Mouse (Mus musculus): ENCODE results near the gene Slc25a51. TPM values are rescaled to one million over a fixed set of nuclear protein-coding genes. Genes with fewer than 3 reads are reported as not detected.

Slc25a51 gene
- total and polyA plus RNA-seq, 3 experiments = 197 to 434 (median 298) TPM

GRCm38 (mm10) chr4:45423406-45423805 is 14.8 kb upstream of the Slc25a51 start:
- DNase-seq = no peak

GRCm38 (mm10) chr4:45422640-45423039 is 14.1 kb upstream of the Slc25a51 start:
- no peak for DNase-seq

GRCm38 (mm10) chr4:45421519-45422260 is 13.1 kb upstream of the Slc25a51 start:
- DNase-seq = no peak

- no peak for DNase-seq
These were observed 12.2 kb upstream of the Slc25a51 start for GRCm38 (mm10) chr4:45420733-45421132.

GRCm38 (mm10) chr4:45419051-45419450 is 10.5 kb upstream of the Slc25a51 start:
- DNase-seq = no peak

GRCm38 (mm10) chr4:45418229-45418950 is 9.8 kb upstream of the Slc25a51 start:
- peak; percentile 60 for DNase-seq

GRCm38 (mm10) chr4:45416314-45416713 is 7.7 kb upstream of the Slc25a51 start:
- no peak for DNase-seq

GRCm38 (mm10) chr4:45413674-45414338 is 5.2 kb upstream of the Slc25a51 start:
- peak; percentile 54 for DNase-seq

GRCm38 (mm10) chr4:45412433-45413192 is 4.0 kb upstream of the Slc25a51 start:
- peak; percentile 62 for DNase-seq

- peak; percentile 59 for DNase-seq
These were observed 2.7 kb upstream of the Slc25a51 start for GRCm38 (mm10) chr4:45411181-45411790.

- peak; percentile 83 for DNase-seq
These were observed 704 bp upstream of the Slc25a51 start for GRCm38 (mm10) chr4:45409270-45409669.

GRCm38 (mm10) chr4:45407703-45408334 is 747 bp downstream of the Slc25a51 start:
- peak; percentile 81 for DNase-seq

- peak; percentile 9 for DNase-seq
These were observed 1.4 kb downstream of the Slc25a51 start for GRCm38 (mm10) chr4:45407001-45407702.

GRCm38 (mm10) chr4:45406397-45406796 is 2.2 kb downstream of the Slc25a51 start:
- DNase-seq = peak; percentile 21

GRCm38 (mm10) chr4:45405315-45405714 is 3.3 kb downstream of the Slc25a51 start:
- DNase-seq = peak; percentile 25

GRCm38 (mm10) chr4:45404086-45404485 is 4.5 kb downstream of the Slc25a51 start:
- peak; percentile 2 for DNase-seq

- DNase-seq = no peak
These were observed 5.1 kb downstream of the Slc25a51 start for GRCm38 (mm10) chr4:45403499-45403878.

GRCm38 (mm10) chr4:45402878-45403498 is 5.6 kb downstream of the Slc25a51 start:
- peak; percentile 16 for DNase-seq

- no peak for DNase-seq
These were observed 6.3 kb downstream of the Slc25a51 start for GRCm38 (mm10) chr4:45402281-45402680.

Measured in adrenal gland, adult 2 months (tissue).